Mouse (Mus musculus): Measurements from ENCODE around the gene Fzd4. TPM values are rescaled to one million over a fixed set of nuclear protein-coding genes. Genes with fewer than 3 reads are reported as not detected.

The Fzd4 gene
- polyA plus RNA-seq, 1 experiment = 0.97 TPM

DNA sequence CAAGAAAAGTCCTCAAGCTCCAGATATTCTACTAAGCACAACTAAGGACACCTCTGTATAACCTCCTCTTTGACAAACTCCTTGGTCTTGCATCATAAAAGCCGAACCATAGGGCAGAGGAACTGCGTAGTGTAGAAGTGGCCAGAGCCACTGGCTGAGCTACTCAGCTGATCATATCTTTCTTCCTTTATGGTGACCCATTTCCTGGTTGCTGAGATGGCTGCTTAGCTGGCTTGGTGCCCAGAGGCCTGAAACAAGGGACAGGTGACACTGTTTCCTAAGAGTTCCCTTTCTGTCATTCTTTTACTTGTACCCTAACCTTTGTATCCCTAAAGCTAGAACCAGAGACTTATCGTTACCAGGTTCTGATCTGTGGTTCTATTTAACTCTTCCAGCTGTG lies 7.2 kb downstream of the Fzd4 start:
- no peaks in the 10 kb centered on the region for H3K36me3 ChIP-seq (ENCODE audit: control insufficient read depth, insufficient read depth, low read length, poor library complexity, severe bottlenecking)
- H3K4me1 ChIP-seq (ENCODE audit: control insufficient read depth, insufficient read depth, low read length) = no peaks in the 10 kb centered on the region

DNA sequence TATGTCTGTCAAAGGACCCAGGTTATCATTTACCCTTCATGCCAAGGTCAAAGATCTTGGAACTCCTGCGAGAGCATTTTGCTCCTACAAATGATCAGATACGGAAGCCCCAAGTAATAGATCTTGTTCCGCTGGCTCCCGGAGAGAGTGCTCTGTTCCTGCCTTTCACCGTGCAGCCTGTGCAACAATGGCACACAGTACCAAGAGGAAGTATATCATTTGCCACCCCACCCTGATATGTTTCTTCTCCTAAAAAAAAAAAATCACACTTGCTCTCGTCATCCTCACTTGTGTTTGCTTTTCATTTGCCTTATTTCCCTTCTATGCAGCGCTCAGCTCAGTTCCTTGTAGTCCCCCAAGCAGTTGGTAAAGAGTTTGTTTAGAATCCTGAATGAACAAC lies 7.9 kb downstream of the Fzd4 start:
- Histone ChIP-seq H3K4me1 (ENCODE audit: control insufficient read depth, insufficient read depth, low read length) (no peaks in the 10 kb centered on the region), H3K36me3 (ENCODE audit: control insufficient read depth, insufficient read depth, low read length, poor library complexity, severe bottlenecking) (no peaks in the 10 kb centered on the region)

More for the DNA sequence above, 7.2 kb downstream of the Fzd4 start:
- TF ChIP-seq POLR2A (IDR thresholded peaks at IDR 0.05; ENCODE audit: insufficient read depth, low read length) (no peak), CTCF (IDR thresholded peaks at IDR 0.05; ENCODE audit: low read depth, low read length) (no peak), EP300 (IDR thresholded peaks at IDR 0.05; ENCODE audit: insufficient read depth, low read depth, low read length) (no peak)
- Histone ChIP-seq H3K27ac (ENCODE audit: insufficient read depth, low read length) (no peak overlapping the region), H3K27me3 (ENCODE audit: control insufficient read depth, insufficient read depth, low read length, poor library complexity, severe bottlenecking) (no peaks in the 10 kb centered on the region), H3K9ac (ENCODE audit: low read depth, poor library complexity, severe bottlenecking) (no peak overlapping the region), H3K9me3 (replicated peaks; ENCODE audit: control insufficient read depth, insufficient read depth, low read length, poor library complexity, severe bottlenecking) (peaks cover 3% of the 10 kb centered on the region; the same call in 1 of the 2 replicates), H3K4me3 (ENCODE audit: low read depth, low read length) (no peak overlapping the region)

DNA sequence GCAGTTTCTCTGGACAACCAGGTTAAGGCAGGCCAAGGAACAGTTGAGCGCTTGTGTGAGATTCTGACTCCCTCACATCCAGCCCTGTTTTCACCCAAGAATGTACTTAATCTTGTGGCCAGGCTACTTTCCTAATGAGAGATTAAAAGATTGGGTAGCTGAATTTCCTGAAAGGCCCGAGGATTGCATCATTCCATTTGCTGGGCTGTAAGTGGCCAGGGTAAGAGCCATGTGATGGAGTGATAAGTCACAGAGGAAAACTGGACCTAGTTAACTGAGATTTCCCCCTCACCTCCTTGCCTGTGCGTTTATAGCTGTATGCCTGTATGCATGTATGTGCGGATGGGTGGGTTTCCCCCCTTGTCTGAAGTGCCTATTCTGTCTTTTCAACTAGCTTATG lies 11.9 kb downstream of the Fzd4 start:
- TF ChIP-seq EP300 (IDR thresholded peaks at IDR 0.05; ENCODE audit: insufficient read depth, low read depth, low read length) = no peak
- TF ChIP-seq POLR2A (IDR thresholded peaks at IDR 0.05; ENCODE audit: insufficient read depth, low read length) = no peak
- TF ChIP-seq CTCF (IDR thresholded peaks at IDR 0.05; ENCODE audit: low read depth, low read length) = no peak
- Histone ChIP-seq H3K9ac (ENCODE audit: low read depth, poor library complexity, severe bottlenecking) (no peak overlapping the region), H3K4me1 (ENCODE audit: control insufficient read depth, insufficient read depth, low read length) (no peaks in the 10 kb centered on the region), H3K9me3 (replicated peaks; ENCODE audit: control insufficient read depth, insufficient read depth, low read length, poor library complexity, severe bottlenecking) (no peaks in the 10 kb centered on the region), H3K4me3 (ENCODE audit: low read depth, low read length) (no peak overlapping the region), H3K27me3 (ENCODE audit: control insufficient read depth, insufficient read depth, low read length, poor library complexity, severe bottlenecking) (no peaks in the 10 kb centered on the region), H3K36me3 (ENCODE audit: control insufficient read depth, insufficient read depth, low read length, poor library complexity, severe bottlenecking) (no peaks in the 10 kb centered on the region), H3K27ac (ENCODE audit: insufficient read depth, low read length) (no peak overlapping the region)

More for the DNA sequence above, 7.9 kb downstream of the Fzd4 start:
- no peak for TF ChIP-seq CTCF (IDR thresholded peaks at IDR 0.05; ENCODE audit: low read depth, low read length)
- no peak for TF ChIP-seq EP300 (IDR thresholded peaks at IDR 0.05; ENCODE audit: insufficient read depth, low read depth, low read length)
- TF ChIP-seq POLR2A (IDR thresholded peaks at IDR 0.05; ENCODE audit: insufficient read depth, low read length) = no peak
- Histone ChIP-seq H3K9ac (ENCODE audit: low read depth, poor library complexity, severe bottlenecking) (no peak overlapping the region), H3K9me3 (replicated peaks; ENCODE audit: control insufficient read depth, insufficient read depth, low read length, poor library complexity, severe bottlenecking) (no peaks in the 10 kb centered on the region), H3K4me3 (ENCODE audit: low read depth, low read length) (no peak overlapping the region), H3K27me3 (ENCODE audit: control insufficient read depth, insufficient read depth, low read length, poor library complexity, severe bottlenecking) (no peaks in the 10 kb centered on the region), H3K27ac (ENCODE audit: insufficient read depth, low read length) (no peak overlapping the region)

DNA sequence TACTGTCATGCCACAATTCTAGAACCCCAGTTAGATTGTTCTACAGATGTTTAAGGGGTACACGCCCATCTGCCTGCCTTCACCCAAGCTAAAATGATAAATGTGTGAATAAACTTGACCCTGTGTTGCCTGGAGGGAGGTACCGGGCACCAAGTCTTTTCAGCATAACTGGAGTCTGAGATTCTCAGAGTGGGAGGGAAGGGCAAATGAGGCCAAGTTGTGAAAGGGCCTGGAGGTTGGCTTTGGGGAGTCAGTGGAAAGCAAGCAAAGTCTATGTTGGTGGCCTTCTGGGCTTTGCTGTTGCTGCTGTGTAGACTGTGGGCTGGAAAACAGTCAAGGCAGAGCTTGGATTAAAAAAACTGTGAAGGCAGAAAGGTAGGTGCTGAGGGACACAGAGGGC lies 13.6 kb downstream of the Fzd4 start:
- Histone ChIP-seq H3K4me1 (ENCODE audit: control insufficient read depth, insufficient read depth, low read length) (no peaks in the 10 kb centered on the region), H3K27me3 (ENCODE audit: control insufficient read depth, insufficient read depth, low read length, poor library complexity, severe bottlenecking) (no peaks in the 10 kb centered on the region), H3K9me3 (replicated peaks; ENCODE audit: control insufficient read depth, insufficient read depth, low read length, poor library complexity, severe bottlenecking) (no peaks in the 10 kb centered on the region), H3K27ac (ENCODE audit: insufficient read depth, low read length) (no peak overlapping the region), H3K9ac (ENCODE audit: low read depth, poor library complexity, severe bottlenecking) (no peak overlapping the region), H3K4me3 (ENCODE audit: low read depth, low read length) (no peak overlapping the region), H3K36me3 (ENCODE audit: control insufficient read depth, insufficient read depth, low read length, poor library complexity, severe bottlenecking) (no peaks in the 10 kb centered on the region)
- TF ChIP-seq CTCF (IDR thresholded peaks at IDR 0.05; ENCODE audit: low read depth, low read length) (no peak), EP300 (IDR thresholded peaks at IDR 0.05; ENCODE audit: insufficient read depth, low read depth, low read length) (no peak), POLR2A (IDR thresholded peaks at IDR 0.05; ENCODE audit: insufficient read depth, low read length) (no peak)

DNA sequence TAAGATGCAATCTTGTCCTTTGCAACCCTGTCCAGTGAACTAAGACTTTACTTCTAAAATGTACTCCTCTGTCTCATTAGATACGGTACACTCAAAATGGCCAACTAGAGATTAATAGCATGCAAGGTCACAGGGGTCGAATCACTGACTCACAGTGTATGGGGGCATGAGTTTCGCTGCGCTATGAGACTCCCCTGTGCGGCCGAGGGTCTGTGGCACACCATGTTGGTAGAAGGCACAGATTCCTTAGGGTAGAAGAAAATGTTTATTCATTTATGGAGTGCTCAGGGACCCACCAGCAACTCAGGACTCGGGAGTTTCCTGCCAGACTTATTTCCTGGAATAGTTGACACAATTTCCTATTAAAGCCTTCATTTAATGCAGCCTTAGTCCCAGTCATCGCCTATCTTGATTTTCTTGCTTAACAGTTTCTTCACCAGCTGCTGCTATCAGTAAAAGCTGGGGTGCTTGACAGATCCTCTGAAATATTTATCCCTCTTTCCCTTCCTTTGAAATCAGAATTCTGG lies 14.0 kb downstream of the Fzd4 start:
- Histone ChIP-seq H3K4me3 (ENCODE audit: low read depth, low read length) (no peak overlapping the region), H3K27ac (ENCODE audit: insufficient read depth, low read length) (no peak overlapping the region), H3K9me3 (replicated peaks; ENCODE audit: control insufficient read depth, insufficient read depth, low read length, poor library complexity, severe bottlenecking) (no peaks in the 10 kb centered on the region), H3K27me3 (ENCODE audit: control insufficient read depth, insufficient read depth, low read length, poor library complexity, severe bottlenecking) (no peaks in the 10 kb centered on the region), H3K4me1 (ENCODE audit: control insufficient read depth, insufficient read depth, low read length) (no peaks in the 10 kb centered on the region), H3K36me3 (ENCODE audit: control insufficient read depth, insufficient read depth, low read length, poor library complexity, severe bottlenecking) (no peaks in the 10 kb centered on the region), H3K9ac (ENCODE audit: low read depth, poor library complexity, severe bottlenecking) (no peak overlapping the region)
- TF ChIP-seq EP300 (IDR thresholded peaks at IDR 0.05; ENCODE audit: insufficient read depth, low read depth, low read length) (no peak), CTCF (IDR thresholded peaks at IDR 0.05; ENCODE audit: low read depth, low read length) (no peak), POLR2A (IDR thresholded peaks at IDR 0.05; ENCODE audit: insufficient read depth, low read length) (no peak)

DNA sequence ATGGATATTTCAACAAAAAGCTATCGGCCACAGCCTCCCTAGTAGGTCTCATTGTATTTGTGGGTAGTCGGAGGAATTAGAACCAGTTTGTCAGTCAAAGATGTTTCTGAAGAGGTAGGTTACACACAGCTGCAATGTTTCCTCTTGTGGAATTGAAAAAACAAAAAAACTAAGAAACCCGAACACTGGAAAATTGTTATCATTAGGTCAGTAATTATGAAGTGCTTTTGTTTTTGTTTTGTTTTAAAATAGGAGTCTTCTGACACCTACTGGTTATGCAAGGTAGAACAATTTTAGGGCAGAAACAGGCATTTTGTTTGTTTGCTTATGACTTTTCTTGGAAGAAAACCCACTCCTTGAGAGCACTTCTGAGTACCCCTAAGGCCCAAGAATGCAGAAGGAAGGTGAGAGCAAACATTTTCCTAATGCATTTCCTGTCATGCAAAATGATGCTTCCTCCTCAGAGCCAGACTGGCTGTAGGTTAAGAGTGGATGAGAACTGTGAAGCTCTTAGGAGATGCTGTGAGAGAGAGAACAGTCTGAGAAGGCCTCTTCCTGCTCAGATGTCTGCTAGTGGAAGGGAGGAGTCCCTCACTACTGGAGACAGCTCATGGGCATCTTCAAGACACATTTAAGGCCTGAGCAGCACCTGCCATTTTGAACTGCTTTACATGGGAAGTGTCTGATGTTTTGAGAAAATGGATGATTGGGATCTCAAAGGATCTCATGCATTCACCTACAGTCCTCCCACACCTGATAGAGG lies 14.9 kb downstream of the Fzd4 start:
- no peak for TF ChIP-seq POLR2A (IDR thresholded peaks at IDR 0.05; ENCODE audit: insufficient read depth, low read length)
- TF ChIP-seq EP300 (IDR thresholded peaks at IDR 0.05; ENCODE audit: insufficient read depth, low read depth, low read length) = no peak
- H3K4me3 ChIP-seq (ENCODE audit: low read depth, low read length) = no peak overlapping the region
- no peak overlapping the region for H3K27ac ChIP-seq (ENCODE audit: insufficient read depth, low read length)

More for the DNA sequence above, 14.9 kb downstream of the Fzd4 start:
- no peaks in the 10 kb centered on the region for H3K27me3 ChIP-seq (ENCODE audit: control insufficient read depth, insufficient read depth, low read length, poor library complexity, severe bottlenecking)
- H3K36me3 ChIP-seq (ENCODE audit: control insufficient read depth, insufficient read depth, low read length, poor library complexity, severe bottlenecking) = no peaks in the 10 kb centered on the region
- no peaks in the 10 kb centered on the region for H3K9me3 ChIP-seq (replicated peaks; ENCODE audit: control insufficient read depth, insufficient read depth, low read length, poor library complexity, severe bottlenecking)
- H3K4me1 ChIP-seq (ENCODE audit: control insufficient read depth, insufficient read depth, low read length) = no peaks in the 10 kb centered on the region
- H3K9ac ChIP-seq (ENCODE audit: low read depth, poor library complexity, severe bottlenecking) = no peak overlapping the region
